Mouse (Mus musculus): ENCODE measurements around the gene Abhd15.
A peak's percentile ranks its signal among the peaks of the same experiment; 100 is the strongest.

Abhd15 gene

DNA sequence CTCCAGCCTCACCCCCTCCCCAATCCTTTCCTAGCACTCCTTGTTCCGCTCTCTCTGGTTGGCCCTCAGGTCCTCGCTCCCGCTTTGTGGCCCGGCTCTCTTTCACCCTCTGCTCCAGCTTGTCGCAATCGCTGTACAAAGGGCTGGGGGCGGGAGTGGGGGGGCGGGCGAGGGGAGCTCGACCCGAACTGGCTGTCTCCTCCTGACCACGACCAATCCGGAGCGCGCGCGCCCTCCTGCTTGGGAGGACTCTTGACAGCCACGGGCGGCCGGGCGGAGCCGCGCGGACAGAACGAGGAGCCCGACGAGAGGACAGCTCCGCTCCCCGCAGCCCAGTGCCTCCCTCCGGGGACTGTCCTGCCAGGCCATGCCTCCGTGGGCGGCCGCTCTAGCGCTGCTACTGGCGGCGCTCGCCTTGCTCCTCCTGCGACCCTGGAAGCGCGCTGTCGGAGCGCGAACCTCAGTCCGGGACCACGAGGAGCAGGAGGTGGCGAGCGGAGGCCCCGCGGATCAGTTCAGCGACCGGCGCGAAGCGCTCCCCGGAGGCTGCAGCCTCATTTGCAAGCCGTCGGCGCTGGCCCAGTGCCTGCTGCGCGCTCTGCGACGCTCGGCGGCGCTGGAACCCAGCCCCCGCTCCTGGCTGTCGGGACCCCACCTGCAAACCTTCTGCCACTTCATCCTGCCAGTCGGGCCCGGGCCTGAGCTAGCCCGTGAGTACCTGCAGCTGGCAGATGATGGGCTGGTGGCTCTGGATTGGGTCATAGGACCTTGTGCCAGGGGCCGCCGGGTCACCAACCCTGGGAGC is at the start of gene Abhd15:
TSS of gene Abhd15 (plus strand) at position 290 of the 805 bp plus-strand sequence.
- DNase-seq (ENCODE audit: low read depth): peak; percentile 77

- DNase-seq (ENCODE audit: low read depth): no peak
Measured at GRCm38 (mm10) chr11:77466544-77466943, 48.4 kb upstream of the Abhd15 start.

- peak; percentile 88 for DNase-seq (ENCODE audit: low read depth)
Measured at GRCm38 (mm10) chr11:77467157-77467556, 47.8 kb upstream of the Abhd15 start.

- peak; percentile 90 for DNase-seq (ENCODE audit: low read depth)
Measured at GRCm38 (mm10) chr11:77467784-77468183, 47.1 kb upstream of the Abhd15 start.

DNA sequence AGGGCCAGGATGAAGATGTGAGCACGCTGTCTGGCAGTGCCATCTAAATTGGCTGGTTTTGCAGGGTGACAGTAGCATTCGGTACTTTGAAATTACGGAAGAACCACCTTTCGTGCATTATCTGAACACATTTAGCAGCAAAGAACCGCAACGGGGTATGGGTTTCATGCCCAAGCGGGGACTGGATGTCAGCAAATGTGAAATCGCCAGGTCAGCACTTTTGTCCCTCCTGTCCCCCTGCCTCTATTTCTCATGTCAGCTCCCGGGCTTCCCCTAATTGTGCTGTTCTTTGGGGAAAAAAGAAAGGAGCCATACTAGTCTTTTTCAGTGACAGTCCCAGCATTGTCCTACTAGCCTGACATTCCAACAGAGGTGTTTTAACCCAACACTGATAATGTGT is 46.5 kb upstream of the Abhd15 start:
- DNase-seq (ENCODE audit: low read depth): no peak

GRCm38 (mm10) chr11:77471407-77471806 is 43.5 kb upstream of the Abhd15 start:
- DNase-seq (ENCODE audit: low read depth): no peak

DNA sequence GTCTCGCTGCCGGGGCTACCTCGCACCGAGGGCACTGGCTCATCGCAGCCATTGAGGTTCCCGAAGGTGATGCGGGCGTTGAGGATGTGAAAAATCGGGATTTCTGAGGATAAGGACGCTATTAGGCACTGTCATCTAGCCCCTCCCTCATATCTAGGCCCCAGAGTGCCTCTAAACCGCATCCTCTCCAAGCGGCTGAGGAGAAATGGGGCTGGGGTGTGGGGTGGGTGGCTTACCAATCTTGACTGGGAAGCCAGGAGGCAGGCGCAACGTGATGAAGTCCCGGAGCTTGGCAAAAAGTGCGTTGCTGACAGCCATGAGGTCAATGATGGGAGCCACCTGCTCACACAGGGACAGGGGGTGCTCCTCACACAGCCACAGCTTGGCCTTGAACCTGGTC is 42.1 kb upstream of the Abhd15 start:
- DNase-seq (ENCODE audit: low read depth): no peak

DNA sequence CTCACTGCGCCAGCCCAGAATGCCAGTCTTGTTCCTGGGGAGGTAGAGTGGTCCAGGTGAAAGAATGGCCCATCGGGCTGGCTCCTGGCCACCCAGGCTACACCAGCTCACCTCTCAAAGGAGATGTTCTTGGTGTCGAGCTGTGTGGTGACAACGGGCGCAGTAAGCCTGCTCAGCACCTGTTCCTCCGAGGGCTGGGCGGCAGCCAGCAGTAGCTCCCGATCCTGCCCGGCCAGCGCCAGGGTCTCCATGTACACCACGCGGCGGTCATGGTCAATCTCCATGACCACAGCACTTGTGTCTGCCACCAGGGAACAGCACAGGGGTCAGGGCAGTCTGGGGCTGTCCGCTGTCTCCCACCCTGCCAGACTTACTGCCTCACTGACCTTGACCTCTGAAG is 38.7 kb upstream of the Abhd15 start:
- no peak for DNase-seq (ENCODE audit: low read depth)

DNA sequence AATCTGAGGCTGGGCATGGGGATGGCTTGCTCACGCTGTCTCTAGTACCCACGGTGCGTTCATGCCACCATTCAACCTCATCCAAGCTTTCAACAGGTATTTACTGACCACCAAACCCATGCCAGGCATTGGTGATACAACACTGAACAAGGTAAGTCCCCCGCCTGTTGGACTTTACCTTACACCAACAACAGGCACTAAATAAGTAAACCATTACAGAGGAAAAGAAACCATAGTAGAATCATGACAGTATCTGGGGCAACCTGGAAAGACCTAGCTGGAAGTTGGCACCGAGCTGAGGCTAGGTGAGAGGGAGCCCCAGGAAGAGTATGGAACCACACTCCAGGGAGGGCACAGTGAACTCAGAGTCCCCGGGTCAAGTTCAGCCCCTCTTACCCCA is 38.0 kb upstream of the Abhd15 start:
- no peak for DNase-seq (ENCODE audit: low read depth)

- no peak for DNase-seq (ENCODE audit: low read depth)
Measured at GRCm38 (mm10) chr11:77483043-77483442, 31.9 kb upstream of the Abhd15 start.

- peak; percentile 85 for DNase-seq (ENCODE audit: low read depth)
Measured at GRCm38 (mm10) chr11:77483510-77484255, 31.2 kb upstream of the Abhd15 start.

- no peak for DNase-seq (ENCODE audit: low read depth)
Measured at GRCm38 (mm10) chr11:77485229-77485628, 29.7 kb upstream of the Abhd15 start.

GRCm38 (mm10) chr11:77486798-77487197 is 28.1 kb upstream of the Abhd15 start:
- DNase-seq (ENCODE audit: low read depth): no peak

DNA sequence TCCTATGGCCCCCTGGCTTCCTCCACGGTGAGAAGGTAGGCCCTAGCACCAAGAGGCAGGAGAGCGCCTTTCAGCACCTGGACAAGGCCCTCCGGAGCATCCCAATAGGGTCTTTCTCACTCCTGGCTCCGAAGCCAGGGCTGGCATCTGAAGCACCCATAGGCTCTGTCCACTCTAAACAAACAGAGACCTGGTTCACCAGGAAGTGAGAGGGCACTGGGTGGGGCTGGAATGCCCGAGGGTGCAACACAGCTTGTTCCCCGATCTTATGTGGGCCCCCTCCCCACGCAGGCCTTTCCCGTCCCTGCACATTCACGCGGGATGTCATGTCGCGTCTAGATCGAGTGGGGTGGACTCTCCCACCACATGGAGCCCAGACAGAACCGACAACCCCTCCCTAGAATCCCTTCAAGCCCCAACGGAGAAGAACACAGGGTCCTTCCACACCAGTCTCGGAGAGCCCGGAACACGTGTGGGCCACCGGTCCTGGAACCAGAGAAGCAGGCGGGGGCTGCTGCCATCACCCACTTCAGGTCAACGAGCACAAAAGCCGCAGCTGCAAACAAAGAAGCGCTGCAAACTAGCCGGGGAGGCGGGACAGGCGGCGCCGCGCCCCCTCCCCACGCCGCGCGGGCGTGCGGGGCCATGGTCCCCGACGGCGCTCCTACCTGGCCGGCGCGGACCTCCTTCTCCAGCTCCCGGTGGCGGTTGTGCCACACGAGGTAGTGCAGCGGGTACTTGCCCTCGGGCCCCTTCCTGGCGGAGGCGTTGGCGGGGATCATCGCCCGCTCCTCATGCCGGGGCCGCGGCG is 25.9 kb upstream of the Abhd15 start:
- peak; percentile 50 for DNase-seq (ENCODE audit: low read depth)

DNA sequence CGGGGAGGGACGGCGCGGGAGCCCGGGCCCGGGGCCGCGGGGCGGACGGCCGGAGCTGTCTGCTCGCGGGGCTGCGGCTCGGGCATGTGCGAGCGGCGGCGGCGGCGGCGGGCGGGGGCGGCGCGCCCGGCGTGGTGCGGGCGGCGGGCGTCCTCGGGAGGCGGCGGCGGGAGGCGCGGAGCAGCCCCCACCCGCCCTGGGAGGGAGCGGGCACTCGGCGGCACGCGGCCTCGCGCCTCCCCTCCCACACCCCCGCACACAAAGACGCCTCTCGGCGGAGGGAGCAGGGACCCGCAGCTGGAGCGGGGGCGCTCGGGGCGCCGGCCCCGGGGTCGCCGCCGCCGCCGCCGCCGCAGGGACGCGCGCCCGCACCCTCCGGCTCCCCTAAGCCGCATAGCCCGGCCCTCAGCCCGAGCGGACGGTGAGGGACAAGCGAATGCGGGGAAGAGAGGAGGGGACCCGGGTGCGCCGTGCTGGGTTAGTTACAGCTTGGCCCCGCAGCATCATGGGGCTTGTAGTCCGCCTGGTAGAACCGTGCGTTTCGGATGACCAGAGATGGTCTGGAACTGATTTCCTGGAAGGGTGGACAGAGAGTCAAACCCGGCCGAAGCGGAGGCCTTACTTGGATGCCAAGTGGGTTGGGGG is 25.2 kb upstream of the Abhd15 start, which contains the start of gene Ankrd13b:
TSS of gene Ankrd13b (minus strand) at position 88 of the 645 bp plus-strand sequence.
- peak; percentile 60 for DNase-seq (ENCODE audit: low read depth)

DNA sequence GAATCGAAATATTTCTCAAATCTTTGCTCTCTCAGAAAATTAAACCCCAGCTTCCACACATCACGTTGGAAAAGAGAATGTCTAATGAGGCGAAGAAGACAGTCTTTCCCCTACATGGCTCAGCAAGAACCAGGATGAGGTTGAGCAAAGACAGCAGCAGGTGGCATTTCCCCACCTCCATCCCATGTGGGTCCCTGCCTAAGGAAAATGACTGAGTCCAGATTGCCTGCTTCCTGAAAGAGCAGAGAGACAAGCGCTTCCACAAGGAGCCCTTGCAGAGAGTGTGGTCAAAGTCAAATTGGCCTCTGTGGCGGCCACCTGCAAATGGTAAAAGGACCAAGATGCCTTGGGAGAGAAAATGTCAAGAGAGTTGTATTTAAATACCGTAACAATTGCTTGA is 24.5 kb upstream of the Abhd15 start:
- DNase-seq (ENCODE audit: low read depth): no peak

GRCm38 (mm10) chr11:77491123-77491501 is 23.8 kb upstream of the Abhd15 start:
- DNase-seq (ENCODE audit: low read depth): peak; percentile 92

- DNase-seq (ENCODE audit: low read depth): peak; percentile 52
Measured at GRCm38 (mm10) chr11:77491502-77492291, 23.2 kb upstream of the Abhd15 start.

DNA sequence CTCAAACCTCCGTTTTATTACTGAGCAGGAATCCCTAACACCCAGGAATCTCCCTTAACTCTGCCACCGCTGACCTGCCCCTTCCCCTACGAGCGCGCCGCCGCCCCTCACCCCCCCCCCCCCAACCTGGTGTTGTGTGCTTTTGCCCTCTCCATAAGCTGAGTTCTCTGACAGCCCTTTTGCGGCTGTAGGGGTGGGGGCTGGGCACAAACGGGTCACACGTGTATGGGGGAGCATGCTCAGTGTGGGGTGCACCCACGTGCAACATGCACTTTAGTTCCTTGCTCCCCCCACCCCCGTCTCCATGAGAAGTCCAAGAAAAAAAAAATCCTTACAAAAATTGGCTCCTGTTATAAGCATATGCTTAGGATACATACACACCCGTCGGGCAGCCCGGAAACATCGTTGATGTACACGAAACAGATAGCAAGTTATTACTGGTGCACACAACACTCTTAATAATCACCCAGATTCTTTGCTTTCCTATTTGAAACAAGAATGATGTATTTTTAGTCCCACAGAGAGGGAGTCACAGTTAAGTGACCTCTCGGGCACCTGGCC is 22.5 kb upstream of the Abhd15 start:
- DNase-seq (ENCODE audit: low read depth): peak; percentile 63

DNA sequence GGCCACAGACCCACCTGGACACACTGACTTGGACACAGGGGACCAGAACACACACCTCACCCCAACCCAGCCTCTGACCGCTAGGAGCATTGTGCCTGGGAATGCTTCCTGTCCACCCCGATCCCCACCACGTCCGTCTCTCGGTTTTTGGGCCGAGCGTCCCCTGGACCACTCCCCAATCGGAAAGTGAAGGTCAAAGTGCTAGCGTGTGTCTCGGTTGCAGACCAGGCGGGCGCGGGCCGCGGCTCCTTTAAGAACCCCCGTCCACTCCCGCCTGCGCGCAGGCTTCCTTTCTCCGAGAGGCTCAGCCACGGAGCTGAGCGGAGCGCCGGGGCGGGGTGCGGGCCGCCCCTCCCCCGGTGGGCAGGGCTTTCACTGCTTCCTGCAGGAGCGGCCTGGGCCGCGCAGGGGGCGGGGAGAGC is 22.0 kb upstream of the Abhd15 start:
- peak; percentile 94 for DNase-seq (ENCODE audit: low read depth)
